Mouse (Mus musculus) telencephalon, adult 2 months (tissue): Measurements from ENCODE around the gene Skap2.

ENCODE experiments used
- DNase-seq: peaks from one replicate; pipeline ENCODE4 v3.0.0-alpha.2; 2011; ENCODE audit warnings: low read depth, low spot score

The Skap2 gene

GRCm38 (mm10) chr6:52005963-52006648 is 6.2 kb downstream of the Skap2 start:
- peak; percentile 28 for DNase-seq

DNA sequence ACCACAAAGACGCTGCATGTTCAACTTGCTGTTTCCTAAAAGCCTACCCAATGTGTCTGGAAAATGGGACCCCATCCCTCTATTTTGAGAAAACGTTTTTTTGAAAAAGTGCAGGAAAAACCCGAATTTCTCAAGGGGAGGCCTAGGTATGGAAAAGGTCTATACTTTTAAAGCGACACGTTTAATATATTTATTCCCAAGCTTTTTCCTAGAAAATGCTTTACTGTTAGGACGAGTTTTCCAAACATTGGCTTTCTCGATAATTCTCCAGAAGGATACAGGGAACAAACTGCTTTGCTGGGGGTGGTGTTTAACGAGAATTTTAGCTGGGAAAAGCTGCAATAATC is 6.8 kb downstream of the Skap2 start:
- no peak for DNase-seq

DNA sequence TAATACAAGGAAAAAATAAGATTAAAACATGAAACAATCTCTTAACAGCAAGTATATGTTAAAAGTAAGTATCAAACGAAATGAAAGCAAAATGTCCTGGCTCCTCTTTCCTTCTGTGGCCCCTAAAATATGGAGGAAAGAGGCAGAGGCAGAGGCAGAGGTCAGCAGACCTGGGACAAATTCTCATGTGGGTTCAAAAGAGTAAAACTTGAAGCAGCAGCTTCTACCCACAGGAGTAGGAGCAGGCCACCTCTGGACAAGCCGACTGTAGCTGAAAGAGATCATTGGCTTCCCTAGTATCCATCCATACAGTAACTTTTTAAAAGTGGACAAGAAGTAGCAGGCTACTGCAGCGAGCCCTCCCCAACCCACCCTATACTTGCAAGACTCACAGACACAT is 7.4 kb downstream of the Skap2 start:
- no peak for DNase-seq

- no peak for DNase-seq
Observed at GRCm38 (mm10) chr6:52002676-52003075, 9.7 kb downstream of the Skap2 start.

DNA sequence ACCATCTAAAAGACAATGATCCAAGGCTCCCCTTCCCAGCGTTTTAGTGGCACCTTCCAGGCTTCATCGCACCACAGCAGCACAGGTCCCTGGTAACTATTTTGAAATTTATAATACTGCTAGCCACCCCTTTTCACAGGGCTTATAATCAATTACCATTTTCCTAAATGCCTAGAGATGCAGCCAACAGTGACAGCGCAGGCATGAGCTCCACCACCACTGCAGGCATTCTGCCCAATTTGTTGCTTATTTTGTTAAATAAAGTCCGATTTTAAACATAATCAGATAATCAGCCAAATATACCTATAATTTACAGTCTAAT is 13.2 kb downstream of the Skap2 start:
- no peak for DNase-seq

DNA sequence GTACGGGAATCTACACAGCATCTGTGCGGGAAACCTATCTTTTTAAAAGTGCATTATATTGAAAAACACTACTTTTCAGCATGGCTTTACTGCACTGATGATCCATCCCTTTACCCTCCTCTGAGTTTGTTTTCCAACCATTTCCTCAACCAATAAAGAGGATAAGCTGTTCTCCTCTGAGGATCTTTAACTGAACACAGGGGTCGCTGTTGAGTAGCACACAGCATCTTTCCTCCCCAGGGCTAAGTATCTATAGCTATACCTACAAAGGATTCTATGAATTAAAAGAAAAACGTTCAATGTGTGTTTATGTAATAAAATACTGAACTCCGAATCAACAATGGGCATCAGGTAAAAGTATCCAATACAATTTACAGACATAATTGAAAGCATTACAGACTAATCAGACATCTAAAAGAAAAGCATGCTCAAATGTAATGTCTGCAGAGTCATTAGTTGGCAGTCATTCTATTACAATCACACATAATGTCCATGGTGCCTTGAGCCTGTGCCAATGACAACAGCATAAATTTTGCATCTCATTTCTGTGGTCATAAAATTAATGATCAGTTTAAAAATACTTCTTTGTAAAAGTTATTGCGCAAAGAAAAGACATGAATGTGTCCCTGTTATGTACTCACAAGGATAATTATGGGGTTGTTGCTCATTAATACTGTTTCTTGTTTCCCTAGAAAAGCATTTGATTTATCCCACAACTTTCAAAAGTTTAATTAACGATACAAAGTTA is 13.8 kb downstream of the Skap2 start:
- no peak for DNase-seq

DNA sequence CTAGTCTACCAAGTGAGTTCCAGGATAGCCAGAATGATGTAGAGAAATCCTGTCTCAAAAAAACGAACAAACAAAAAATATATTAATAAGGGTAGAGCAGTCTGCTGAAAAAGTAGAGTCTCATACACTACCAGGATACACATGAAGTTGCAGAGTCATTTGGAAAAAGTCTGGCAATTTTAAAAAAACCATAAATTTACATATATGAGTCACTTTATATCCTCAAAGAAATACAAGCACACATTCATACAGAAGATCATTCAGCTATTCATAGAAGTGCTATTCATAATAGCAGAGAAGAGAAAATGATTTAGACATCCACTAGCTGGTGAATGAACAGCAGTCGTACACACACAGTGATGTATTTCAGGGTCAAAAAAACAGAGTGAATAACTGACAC is 24.4 kb downstream of the Skap2 start:
- no peak for DNase-seq

GRCm38 (mm10) chr6:51977638-51978037 is 34.7 kb downstream of the Skap2 start:
- DNase-seq, result no peak

DNA sequence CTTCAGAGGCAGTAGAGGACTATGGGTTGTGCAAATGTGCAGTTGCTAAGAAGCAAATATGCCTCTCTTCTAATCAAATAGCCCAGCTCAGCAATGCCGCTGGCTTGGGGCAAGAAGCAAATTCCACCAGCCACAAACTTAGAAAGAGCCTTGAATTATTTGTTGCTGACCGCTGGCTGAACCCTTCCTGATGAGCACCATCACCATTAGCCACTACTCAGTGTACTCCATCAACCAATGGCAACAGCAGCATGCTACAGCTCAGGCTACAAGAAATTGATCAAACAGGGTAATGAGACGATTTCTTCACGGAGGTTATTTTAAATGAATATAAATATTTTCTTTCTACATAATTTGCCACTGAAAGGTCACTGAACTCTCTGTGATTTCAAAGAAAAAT is 36.6 kb downstream of the Skap2 start:
- no peak for DNase-seq

DNA sequence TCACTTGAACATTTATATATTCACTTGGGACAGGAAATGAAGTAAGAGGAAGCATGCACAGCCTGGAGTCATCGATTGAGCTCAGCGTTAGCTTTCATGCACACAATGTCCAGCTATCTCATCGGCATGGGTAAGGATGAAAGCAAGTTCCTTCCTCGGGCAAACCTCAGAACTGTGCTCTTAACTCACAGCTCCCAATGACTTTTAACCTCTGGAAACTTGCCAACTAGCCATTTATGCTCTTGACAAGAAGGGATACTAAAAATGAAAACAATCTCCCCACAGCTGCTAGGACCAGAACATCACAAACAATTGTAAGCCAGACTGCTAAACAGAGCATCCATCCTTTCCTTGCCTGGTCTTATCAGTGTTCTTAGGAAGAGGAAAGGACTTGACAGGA is 53.4 kb downstream of the Skap2 start:
- no peak for DNase-seq

- DNase-seq, result no peak
Observed at GRCm38 (mm10) chr6:51956048-51956792, 56.1 kb downstream of the Skap2 start.

DNA sequence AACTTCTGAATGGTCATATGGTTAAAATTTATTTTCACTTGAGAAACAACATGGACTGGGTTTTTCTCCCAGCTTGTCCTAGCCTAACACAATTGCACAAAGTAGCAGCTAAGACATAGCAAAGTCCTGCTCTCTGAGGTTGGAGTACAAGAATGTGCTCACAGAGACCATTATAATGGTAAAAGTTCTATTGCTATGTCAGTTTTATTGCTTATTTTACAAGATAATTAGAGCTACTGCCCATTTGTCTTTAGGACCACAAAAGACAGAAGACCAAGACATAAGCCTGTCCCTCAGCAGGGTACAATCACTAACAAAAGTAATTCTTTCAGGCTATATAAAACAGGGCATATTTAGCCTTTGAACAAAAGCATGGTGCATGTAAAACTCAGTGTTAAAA is 64.7 kb downstream of the Skap2 start:
- DNase-seq, result no peak

DNA sequence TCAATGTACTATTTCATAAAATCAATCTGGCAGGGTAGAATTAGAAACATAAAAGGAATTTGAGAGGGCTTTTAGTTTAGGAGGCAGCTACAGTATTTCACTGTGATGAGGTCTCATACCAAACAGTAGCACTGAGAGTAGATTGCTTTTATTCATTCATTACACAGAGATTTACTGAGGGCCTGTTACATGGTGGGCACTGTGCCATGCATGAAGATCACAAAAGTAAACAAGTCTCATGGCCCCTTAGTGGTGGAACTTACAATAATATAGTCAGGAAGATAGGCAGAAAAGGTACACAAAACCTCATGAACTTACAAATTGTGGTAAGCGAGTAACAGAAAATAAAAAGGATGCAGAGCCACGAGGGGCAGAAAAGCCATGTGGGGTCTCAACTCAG is 67.4 kb downstream of the Skap2 start:
- no peak for DNase-seq

- no peak for DNase-seq
Observed at GRCm38 (mm10) chr6:51933998-51934397, 78.4 kb downstream of the Skap2 start.

GRCm38 (mm10) chr6:51933034-51933611 is 79.2 kb downstream of the Skap2 start:
- no peak for DNase-seq

- no peak for DNase-seq
Observed at GRCm38 (mm10) chr6:51927101-51927500, 85.2 kb downstream of the Skap2 start.

- no peak for DNase-seq
Observed at GRCm38 (mm10) chr6:51921831-51922230, 90.5 kb downstream of the Skap2 start.

DNA sequence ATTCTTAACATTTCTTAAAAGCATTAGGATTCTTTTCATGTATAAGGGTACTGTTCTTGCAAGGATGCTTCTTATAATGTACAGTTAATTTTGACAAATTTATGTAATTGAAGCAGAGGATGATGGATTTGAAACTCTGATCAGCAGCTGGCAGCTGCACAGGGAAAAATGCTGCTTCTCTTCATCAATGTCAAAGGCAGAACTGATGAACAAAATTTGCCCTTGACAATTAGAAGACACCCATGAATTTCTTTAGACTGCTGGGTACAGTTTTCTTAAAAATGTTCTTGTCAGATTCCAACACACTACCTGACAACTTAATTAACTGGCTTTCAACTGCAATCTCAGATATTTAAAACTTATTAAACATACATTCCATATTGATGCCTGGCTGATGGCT is 103.9 kb downstream of the Skap2 start:
- DNase-seq, result no peak

DNA sequence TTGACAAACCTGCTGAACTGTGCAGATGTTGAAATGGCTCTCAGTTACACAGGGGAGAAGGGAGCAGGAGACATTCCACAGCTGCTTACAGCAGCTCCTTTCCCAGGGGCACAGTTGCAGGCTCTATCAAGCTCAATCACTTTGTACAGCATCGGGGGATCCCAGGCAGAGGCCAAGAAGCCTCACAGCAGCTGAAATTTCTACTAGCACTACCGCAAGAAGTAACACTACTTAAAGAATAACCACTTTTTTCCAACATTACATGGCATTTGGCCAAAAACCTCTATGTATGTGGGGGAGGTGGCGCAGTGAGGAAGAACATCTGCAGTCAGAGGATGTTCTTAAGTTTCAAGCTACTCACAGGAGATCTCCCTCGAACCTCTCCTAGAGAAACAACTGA is 106.7 kb downstream of the Skap2 start:
- DNase-seq, result no peak

DNA sequence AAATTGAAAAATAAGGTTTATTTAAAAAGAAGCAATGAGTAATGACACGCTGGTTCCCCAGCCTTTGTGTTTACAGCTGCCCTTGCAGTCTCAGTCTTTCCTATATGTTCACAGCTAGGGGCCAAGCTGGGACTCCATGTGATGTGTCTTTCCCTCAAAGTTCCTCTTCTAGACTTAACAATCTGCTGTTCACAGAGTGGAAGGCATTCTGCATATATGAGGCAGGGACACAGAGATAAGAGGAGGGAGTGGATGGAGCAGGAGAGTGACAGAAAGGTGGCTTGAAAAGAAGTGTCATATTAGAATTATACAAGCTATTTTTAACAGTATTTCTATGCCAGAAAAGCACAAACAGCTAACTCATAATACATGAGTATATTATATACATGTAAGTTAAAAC is 110.8 kb downstream of the Skap2 start:
- DNase-seq, result no peak

DNA sequence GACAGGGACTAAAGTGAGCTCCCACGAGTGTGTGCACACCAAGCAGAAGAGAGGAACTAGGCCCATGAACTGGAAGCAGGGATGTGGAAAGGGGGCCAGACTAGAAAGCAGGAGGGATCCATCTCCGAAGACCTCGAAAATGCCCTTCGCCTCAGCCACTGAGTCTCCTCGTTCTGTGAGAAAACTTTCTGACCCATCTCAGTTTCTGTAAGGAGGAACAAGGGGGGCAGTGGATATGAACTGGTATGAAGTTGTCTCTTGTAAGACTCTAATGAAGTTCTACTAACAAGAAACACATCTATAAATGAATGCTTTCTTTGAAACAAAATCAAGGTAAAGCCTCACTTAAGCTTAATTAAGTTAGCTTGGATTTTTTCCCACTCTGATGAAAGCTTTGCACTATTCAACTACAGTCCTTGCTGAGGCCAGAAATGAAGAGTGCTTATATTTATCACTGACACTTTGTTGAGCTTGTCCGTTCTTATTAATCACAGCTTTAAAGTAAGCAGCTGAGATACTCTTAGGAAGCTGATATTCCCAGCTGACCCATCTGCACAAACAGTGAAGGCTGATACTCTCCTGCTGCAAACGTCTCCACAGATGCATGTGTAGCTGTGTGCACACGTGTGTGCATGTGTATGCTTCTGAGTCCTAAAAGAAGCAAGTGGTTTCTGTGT is 113.9 kb downstream of the Skap2 start:
- DNase-seq, result no peak

DNA sequence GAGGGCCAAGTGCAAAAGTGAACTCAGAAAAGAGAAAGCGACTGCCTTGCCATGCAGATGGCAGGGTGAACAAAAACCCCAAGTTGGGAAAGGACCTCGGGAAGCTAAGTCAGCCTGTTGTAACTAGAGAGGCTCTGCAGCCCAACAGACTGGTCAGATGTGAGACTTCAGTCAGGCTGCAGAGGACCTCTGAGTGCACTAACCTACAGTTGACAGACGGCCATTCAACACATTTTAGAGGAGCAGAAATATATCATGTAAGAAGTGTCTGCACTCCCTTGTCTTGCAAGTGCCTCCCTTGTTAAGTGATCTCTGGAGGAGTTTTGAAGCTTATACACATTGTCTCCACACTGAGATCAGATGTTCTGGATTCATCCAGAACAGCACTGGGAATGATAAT is 116.6 kb downstream of the Skap2 start:
- DNase-seq, result no peak
